Mouse (Mus musculus) right cerebral cortex, postnatal 10 days (tissue): ENCODE measurements at regions not wholly inside any gene's neighbourhood (a gene's known extent, or its start where the extent isn't known, plus 50 kb on each side); places are given as distances from the start of the nearest gene placed in this dataset.
"Not testable (repeated sequence)": the region's sequence is repeated elsewhere in the genome, so short reads cannot be mapped to it uniquely, and the experiment has no call there.

Experiments
- DNase-seq, 2 experiments: peaks; one replicate each; pipeline ENCODE4 v3.0.0; 2021; ENCODE audit warnings: low spot score in 2 of 2

- no peak for DNase-seq
Observed at GRCm38 (mm10) chr6:37618990-37619389, 89.0 kb downstream of the Akr1d1 start.

- no peak for DNase-seq
Observed at GRCm38 (mm10) chr6:37621364-37622029, 91.5 kb downstream of the Akr1d1 start.

GRCm38 (mm10) chr6:37622273-37622672, 92.3 kb downstream of the Akr1d1 start:
- DNase-seq: no peak

GRCm38 (mm10) chr6:37627206-37627605, 97.2 kb downstream of the Akr1d1 start:
- DNase-seq: no peak

GRCm38 (mm10) chr6:37633948-37634347, 104.0 kb downstream of the Akr1d1 start:
- DNase-seq: no peak

- DNase-seq: peak in 1 of 2 experiments; percentile 21
Observed at GRCm38 (mm10) chr6:37642066-37642465, 112.1 kb downstream of the Akr1d1 start.

GRCm38 (mm10) chr6:37642701-37643121, 112.7 kb downstream of the Akr1d1 start:
- peak; percentile 69 to 85 for DNase-seq

- DNase-seq: no peak
Observed at GRCm38 (mm10) chr6:37643176-37643575, 113.2 kb downstream of the Akr1d1 start.

GRCm38 (mm10) chr6:37643718-37644117, 113.7 kb downstream of the Akr1d1 start:
- DNase-seq: peak; percentile 23 to 36

GRCm38 (mm10) chr6:37645551-37645950, 115.6 kb downstream of the Akr1d1 start:
- no peak for DNase-seq

- DNase-seq: not testable (repeated sequence)
Observed at GRCm38 (mm10) chr6:37657300-37657699, 127.3 kb downstream of the Akr1d1 start.

- no peak for DNase-seq
Observed at GRCm38 (mm10) chr6:37658021-37658650, 128.2 kb downstream of the Akr1d1 start.

- no peak for DNase-seq
Observed at GRCm38 (mm10) chr6:37662747-37663146, 132.8 kb downstream of the Akr1d1 start.

GRCm38 (mm10) chr6:37665576-37665975, 135.6 kb downstream of the Akr1d1 start:
- no peak for DNase-seq

- no peak for DNase-seq
Observed at GRCm38 (mm10) chr6:37669407-37669806, 139.4 kb downstream of the Akr1d1 start.

- no peak for DNase-seq
Observed at GRCm38 (mm10) chr6:37670701-37671100, 140.7 kb downstream of the Akr1d1 start.

GRCm38 (mm10) chr6:37679871-37680270, 149.9 kb downstream of the Akr1d1 start:
- DNase-seq: no peak

- DNase-seq: not testable (repeated sequence)
Observed at GRCm38 (mm10) chr6:37681331-37681730, 151.4 kb downstream of the Akr1d1 start.

GRCm38 (mm10) chr6:37686094-37686493, 156.1 kb downstream of the Akr1d1 start:
- DNase-seq: no peak

- no peak for DNase-seq
Observed at GRCm38 (mm10) chr6:37688866-37689617, 159.1 kb downstream of the Akr1d1 start.

GRCm38 (mm10) chr6:37689696-37690095, 159.7 kb downstream of the Akr1d1 start:
- no peak for DNase-seq

- no peak for DNase-seq
Observed at GRCm38 (mm10) chr6:37691976-37692644, 162.1 kb downstream of the Akr1d1 start.
